Mouse (Mus musculus): ENCODE results near the gene Olfr1009. TPM values are rescaled to one million over a fixed set of nuclear protein-coding genes. Genes with fewer than 3 reads are reported as not detected.
"Not testable (repeated sequence)": the region's sequence is repeated elsewhere in the genome, so short reads cannot be mapped to it uniquely, and the experiment has no call there.

Olfr1009 gene
- not detected in 2 replicates for polyA plus RNA-seq (2014; fragmentation: Nextera tagmentation; extraction: Ambion mirVana)

GRCm38 (mm10) chr2:85715119-85715518, at the start of gene Olfr1009:
TSS of gene Olfr1009 (plus strand) at chr2:85715419.
- Histone ChIP-seq H3K27me3 (ENCODE audit: insufficient read depth, low read length) (no peaks in the 10 kb centered on the region), H3K4me3 (ENCODE audit: low read depth, low read length) (no peak within 1 kb of the TSS), H3K9ac (no peak within 1 kb of the TSS), H3K4me2 (no peak within 1 kb of the TSS), H3K27ac (ENCODE audit: low read depth) (no peak within 1 kb of the TSS), H3K4me1 (ENCODE audit: insufficient read depth) (no peaks in the 10 kb centered on the region), H3K9me3 (ENCODE audit: low read depth, low read length) (no peaks in the 10 kb centered on the region), H3K36me3 (ENCODE audit: insufficient read depth) (no peaks in the 10 kb centered on the region)
- WGBS, result 75% methylated on average over 1 of the region's 1 CpGs
- no peak for TF ChIP-seq CTCF (IDR thresholded peaks at IDR 0.05; ENCODE audit: low read depth)
- ATAC-seq (ENCODE audit: insufficient read depth) (no peak), DNase-seq (no peak)

GRCm38 (mm10) chr2:85678667-85679066, 36.6 kb upstream of the Olfr1009 start, which contains the start of gene Olfr1006:
TSS of gene Olfr1006 (minus strand) at chr2:85678767.
- Histone ChIP-seq H3K27me3 (ENCODE audit: insufficient read depth, low read length) (no peaks in the 10 kb centered on the region), H3K9ac (no peak within 1 kb of the TSS), H3K9me3 (ENCODE audit: low read depth, low read length) (no peaks in the 10 kb centered on the region), H3K36me3 (ENCODE audit: insufficient read depth) (no peaks in the 10 kb centered on the region), H3K4me1 (ENCODE audit: insufficient read depth) (no peaks in the 10 kb centered on the region), H3K27ac (ENCODE audit: low read depth) (no peak within 1 kb of the TSS), H3K4me3 (ENCODE audit: low read depth, low read length) (no peak within 1 kb of the TSS), H3K4me2 (no peak within 1 kb of the TSS)
- ATAC-seq (ENCODE audit: insufficient read depth) (no peak), DNase-seq (no peak)
- TF ChIP-seq CTCF (IDR thresholded peaks at IDR 0.05; ENCODE audit: low read depth), result no peak

GRCm38 (mm10) chr2:85689131-85689530, 26.1 kb upstream of the Olfr1009 start, which contains the start of gene Olfr1008:
TSS of gene Olfr1008 (plus strand) at chr2:85689431.
- H3K4me2 ChIP-seq, result no peak within 1 kb of the TSS
- H3K27me3 ChIP-seq (ENCODE audit: insufficient read depth, low read length), result no peaks in the 10 kb centered on the region
- H3K9me3 ChIP-seq (ENCODE audit: low read depth, low read length), result no peaks in the 10 kb centered on the region
- no peak within 1 kb of the TSS for H3K27ac ChIP-seq (ENCODE audit: low read depth)
- H3K4me1 ChIP-seq (ENCODE audit: insufficient read depth), result no peaks in the 10 kb centered on the region
- ATAC-seq (ENCODE audit: insufficient read depth) (no peak), DNase-seq (no peak)
- H3K9ac ChIP-seq, result no peak within 1 kb of the TSS
- H3K36me3 ChIP-seq (ENCODE audit: insufficient read depth), result no peaks in the 10 kb centered on the region
- H3K4me3 ChIP-seq (ENCODE audit: low read depth, low read length), result no peak within 1 kb of the TSS
- no peak for TF ChIP-seq CTCF (IDR thresholded peaks at IDR 0.05; ENCODE audit: low read depth)

- H3K9ac ChIP-seq; H3K4me1 ChIP-seq (ENCODE audit: insufficient read depth); H3K9me3 ChIP-seq (ENCODE audit: low read depth, low read length); H3K4me3 ChIP-seq (ENCODE audit: low read depth, low read length); H3K27me3 ChIP-seq (ENCODE audit: insufficient read depth, low read length); H3K36me3 ChIP-seq (ENCODE audit: insufficient read depth); ATAC-seq (ENCODE audit: insufficient read depth); H3K27ac ChIP-seq (ENCODE audit: low read depth); H3K4me2 ChIP-seq; DNase-seq: not testable (repeated sequence)
- 44% methylated on average over 2 of the region's 2 CpGs for WGBS
These were observed 4.5 kb upstream of the Olfr1009 start for GRCm38 (mm10) chr2:85710680-85711079.

- 27% methylated on average over 1 of the region's 1 CpGs for WGBS
- no peaks in the 10 kb centered on the region for H3K36me3 ChIP-seq (ENCODE audit: insufficient read depth)
- H3K27ac ChIP-seq (ENCODE audit: low read depth), result no peak overlapping the region
- H3K4me1 ChIP-seq (ENCODE audit: insufficient read depth), result no peaks in the 10 kb centered on the region
- TF ChIP-seq CTCF (IDR thresholded peaks at IDR 0.05; ENCODE audit: low read depth), result no peak
- DNase-seq (no peak), ATAC-seq (ENCODE audit: insufficient read depth) (no peak)
- no peak overlapping the region for H3K4me2 ChIP-seq
- H3K4me3 ChIP-seq (ENCODE audit: low read depth, low read length), result no peak overlapping the region
- no peak overlapping the region for H3K9ac ChIP-seq
- no peaks in the 10 kb centered on the region for H3K27me3 ChIP-seq (ENCODE audit: insufficient read depth, low read length)
- no peaks in the 10 kb centered on the region for H3K9me3 ChIP-seq (ENCODE audit: low read depth, low read length)
These were observed 4.1 kb upstream of the Olfr1009 start for GRCm38 (mm10) chr2:85711159-85711558.

GRCm38 (mm10) chr2:85725793-85726192, 10.6 kb downstream of the Olfr1009 start:
- Histone ChIP-seq H3K27me3 (ENCODE audit: insufficient read depth, low read length) (no peaks in the 10 kb centered on the region), H3K4me1 (ENCODE audit: insufficient read depth) (no peaks in the 10 kb centered on the region), H3K36me3 (ENCODE audit: insufficient read depth) (no peaks in the 10 kb centered on the region), H3K9me3 (ENCODE audit: low read depth, low read length) (no peaks in the 10 kb centered on the region), H3K4me3 (ENCODE audit: low read depth, low read length) (no peak overlapping the region), H3K4me2 (no peak overlapping the region), H3K9ac (no peak overlapping the region), H3K27ac (ENCODE audit: low read depth) (no peak overlapping the region)
- ATAC-seq (ENCODE audit: insufficient read depth) (no peak), DNase-seq (peak; percentile 78)
- 10% methylated on average over 3 of the region's 3 CpGs for WGBS
- peak; percentile 71 for TF ChIP-seq CTCF (IDR thresholded peaks at IDR 0.05; ENCODE audit: low read depth)

GRCm38 (mm10) chr2:85753822-85754221, 38.6 kb downstream of the Olfr1009 start:
- Histone ChIP-seq H3K9ac (no peak overlapping the region), H3K4me2 (no peak overlapping the region), H3K36me3 (ENCODE audit: insufficient read depth) (no peaks in the 10 kb centered on the region), H3K27ac (ENCODE audit: low read depth) (no peak overlapping the region), H3K4me3 (ENCODE audit: low read depth, low read length) (no peak overlapping the region), H3K4me1 (ENCODE audit: insufficient read depth) (no peaks in the 10 kb centered on the region), H3K27me3 (ENCODE audit: insufficient read depth, low read length) (no peaks in the 10 kb centered on the region), H3K9me3 (ENCODE audit: low read depth, low read length) (no peaks in the 10 kb centered on the region)
- ATAC-seq (ENCODE audit: insufficient read depth) (no peak), DNase-seq (no peak)
- WGBS, result 82% methylated on average over 4 of the region's 4 CpGs
- no peak for TF ChIP-seq CTCF (IDR thresholded peaks at IDR 0.05; ENCODE audit: low read depth)

- H3K36me3 ChIP-seq (ENCODE audit: insufficient read depth), result no peaks in the 10 kb centered on the region
- no peak within 1 kb of the TSS for H3K27ac ChIP-seq (ENCODE audit: low read depth)
- no peak within 1 kb of the TSS for H3K4me2 ChIP-seq
- TF ChIP-seq CTCF (IDR thresholded peaks at IDR 0.05; ENCODE audit: low read depth), result no peak
- no peaks in the 10 kb centered on the region for H3K27me3 ChIP-seq (ENCODE audit: insufficient read depth, low read length)
- no peak within 1 kb of the TSS for H3K4me3 ChIP-seq (ENCODE audit: low read depth, low read length)
- no peak within 1 kb of the TSS for H3K9ac ChIP-seq
- 45% methylated on average over 1 of the region's 1 CpGs for WGBS
- H3K4me1 ChIP-seq (ENCODE audit: insufficient read depth), result no peaks in the 10 kb centered on the region
- ATAC-seq (ENCODE audit: insufficient read depth) (no peak), DNase-seq (no peak)
- no peaks in the 10 kb centered on the region for H3K9me3 ChIP-seq (ENCODE audit: low read depth, low read length)
These were observed 47.4 kb downstream of the Olfr1009 start, which contains the start of gene Olfr1012 for GRCm38 (mm10) chr2:85762666-85763065. TSS of gene Olfr1012 (minus strand) at chr2:85762766.

Measured in lung, embryonic 14.5 days (tissue).